Mouse (Mus musculus): ENCODE measurements around the gene Mast3. TPM values are rescaled to one million over a fixed set of nuclear protein-coding genes. Genes with fewer than 3 reads are reported as not detected.

Gene Mast3
- polyA plus RNA-seq, 1 experiment: 24.2 TPM

DNA sequence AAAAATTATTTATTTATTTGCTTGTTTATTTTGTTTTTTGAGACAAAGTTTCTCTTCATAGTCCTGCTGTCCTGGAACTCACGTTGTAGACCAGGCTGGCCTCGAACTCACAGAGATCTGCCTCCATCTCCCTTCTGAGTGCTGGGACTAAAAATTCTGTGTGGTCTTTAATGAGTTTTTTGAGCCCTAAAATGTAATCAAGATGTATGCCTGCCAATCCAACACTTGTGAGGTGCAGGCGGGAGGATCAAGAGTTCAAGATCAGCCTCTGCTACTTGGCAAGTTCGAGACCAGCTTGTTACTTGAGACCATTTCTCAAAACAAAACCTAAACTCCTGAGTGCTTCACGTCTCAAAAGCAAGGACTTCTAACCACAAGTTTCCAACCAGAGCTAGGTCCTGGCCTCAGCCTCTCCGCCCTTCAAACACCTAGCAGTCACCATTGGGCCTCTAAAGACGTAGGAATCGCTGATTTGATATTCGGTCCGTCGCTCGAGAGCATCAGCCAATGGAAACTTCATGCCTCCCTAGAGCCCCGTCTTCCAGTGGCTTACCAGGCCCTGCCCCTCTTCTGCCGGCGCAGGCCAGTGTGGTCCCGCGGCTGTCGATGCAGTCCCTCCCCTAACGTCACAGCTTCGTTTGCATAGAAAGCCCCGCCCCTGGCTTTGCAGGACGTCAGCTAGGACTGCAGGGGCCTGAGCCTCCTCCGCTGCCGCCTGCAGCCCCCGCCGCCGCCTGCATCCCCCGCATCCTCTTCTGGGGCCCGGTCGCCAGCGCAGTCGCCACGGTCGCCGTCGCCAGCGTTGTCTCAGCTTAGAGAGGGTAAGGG, 50.6 kb downstream of the Mast3 start, which contains the start of gene Rab3a:
Gene Rab3a (plus strand): TSS at position 637 of the 828 bp plus-strand sequence.
- WGBS: 8% methylated on average over 37 of the region's 37 CpGs
- DNase-seq (ENCODE audit: low read depth, low spot score): peak; percentile 97

DNA sequence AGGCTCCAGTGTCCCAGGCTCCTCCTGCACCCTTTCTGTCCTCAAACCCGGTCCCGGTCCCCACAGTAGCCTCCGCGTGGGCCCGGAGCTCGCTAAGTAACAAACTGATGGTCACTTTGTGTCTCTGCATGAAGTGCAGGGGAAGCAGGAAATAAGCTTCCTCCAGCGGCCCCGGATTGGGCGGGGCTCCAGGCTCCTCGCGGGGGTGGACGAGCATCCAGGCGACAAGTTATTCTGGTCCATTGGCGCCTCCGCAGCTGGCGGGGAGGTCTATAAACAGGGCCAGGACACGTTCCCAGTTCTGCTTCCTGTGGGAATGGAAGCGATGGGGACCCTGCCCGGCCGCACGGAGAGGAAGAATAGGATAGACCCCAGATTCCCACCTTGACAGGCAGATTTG, 51.7 kb downstream of the Mast3 start:
- WGBS: 5% methylated on average over 21 of the region's 21 CpGs
- DNase-seq (ENCODE audit: low read depth, low spot score): no peak

DNA sequence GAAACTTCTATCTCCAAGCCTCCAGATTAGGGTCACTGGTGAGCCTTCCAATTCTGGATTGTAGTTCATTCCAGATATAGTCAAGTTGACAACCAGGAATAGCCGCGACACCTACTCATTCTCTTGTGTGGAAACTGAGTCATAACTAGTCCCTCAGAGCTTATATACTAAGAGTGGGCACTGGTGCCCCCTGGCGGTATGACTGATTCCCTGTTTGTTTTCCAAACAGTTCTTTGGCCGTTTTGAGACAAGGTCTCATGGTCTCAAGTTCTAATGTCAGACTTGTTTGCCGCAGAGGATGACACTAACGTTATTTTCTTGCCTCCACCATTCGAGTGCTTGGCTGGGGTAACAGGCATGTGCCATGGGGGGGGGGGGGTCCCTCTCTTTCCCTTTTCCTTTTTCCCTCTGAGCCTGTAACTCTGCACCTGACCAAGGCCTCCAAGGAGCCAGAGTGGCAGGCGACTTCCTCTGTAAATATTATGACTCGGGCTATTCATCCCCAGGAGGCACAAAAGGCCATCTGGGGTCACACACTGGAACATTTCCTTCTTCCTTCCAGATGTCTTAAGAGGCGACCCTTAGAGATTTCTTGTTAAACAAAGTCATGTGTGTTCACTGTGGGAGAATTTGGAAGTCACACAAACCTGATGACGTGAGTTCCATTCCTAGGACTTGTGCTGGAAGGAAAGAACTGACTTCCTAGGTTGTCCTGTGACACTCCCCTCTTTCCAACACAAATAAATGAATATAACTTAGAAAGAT, 52.7 kb downstream of the Mast3 start:
- 14% methylated on average over 11 of the region's 11 CpGs for WGBS
- no peak for DNase-seq (ENCODE audit: low read depth, low spot score)

DNA sequence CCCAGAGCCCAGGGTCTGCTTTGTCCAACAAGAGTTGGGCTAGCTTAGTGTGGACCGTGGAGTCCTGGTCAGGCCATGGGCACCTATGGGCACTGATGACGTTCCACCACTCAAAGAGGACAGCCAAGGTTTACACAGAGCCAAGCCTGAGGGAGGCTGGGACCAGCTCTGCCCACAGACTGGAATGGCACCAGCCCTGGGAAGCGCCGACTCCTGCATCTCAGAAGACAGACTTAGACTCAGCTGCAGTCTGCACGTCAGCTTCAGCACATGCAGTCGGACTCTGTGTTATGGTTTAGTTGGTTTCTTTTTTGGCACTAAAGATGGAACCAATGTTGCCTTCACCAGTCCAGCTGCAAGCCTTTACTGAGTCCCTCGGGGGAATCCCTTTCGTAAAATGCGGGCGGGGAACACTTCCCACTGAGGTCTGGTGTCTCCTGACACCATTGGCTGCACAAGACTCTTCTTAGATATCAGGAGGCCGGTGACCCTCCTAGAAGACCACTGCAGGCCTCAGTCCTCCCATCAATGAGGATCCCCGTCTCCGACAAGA, 54.6 kb downstream of the Mast3 start:
- 79% methylated on average over 13 of the region's 13 CpGs for WGBS
- no peak for DNase-seq (ENCODE audit: low read depth, low spot score)

DNA sequence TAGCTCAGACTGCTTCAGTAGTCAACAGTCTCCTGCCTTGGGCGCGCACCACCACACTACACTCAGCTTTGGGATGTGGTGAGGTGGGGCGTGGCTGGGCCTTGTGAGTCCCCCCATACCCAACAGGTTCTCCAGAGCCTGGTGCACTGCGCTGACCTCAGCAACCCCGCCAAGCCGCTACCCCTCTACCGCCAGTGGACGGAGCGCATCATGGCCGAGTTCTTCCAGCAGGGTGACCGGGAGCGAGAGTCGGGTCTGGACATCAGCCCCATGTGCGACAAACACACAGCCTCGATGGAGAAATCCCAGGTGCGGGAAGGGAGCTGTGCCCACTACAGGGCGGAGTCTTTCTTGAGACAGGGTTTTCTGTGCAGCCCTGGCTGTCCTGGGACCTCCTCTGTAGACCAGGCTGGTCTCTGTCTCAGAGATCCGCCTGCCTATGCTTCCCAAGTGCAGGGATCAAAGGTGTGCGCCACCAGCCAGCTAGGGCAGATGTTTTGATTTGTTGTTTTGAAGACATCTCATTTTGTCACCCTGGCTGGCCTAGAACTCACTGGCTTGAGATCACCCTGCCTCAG, 55.7 kb downstream of the Mast3 start:
- 82% methylated on average over 19 of the region's 19 CpGs for WGBS
- no peak for DNase-seq (ENCODE audit: low read depth, low spot score)

DNA sequence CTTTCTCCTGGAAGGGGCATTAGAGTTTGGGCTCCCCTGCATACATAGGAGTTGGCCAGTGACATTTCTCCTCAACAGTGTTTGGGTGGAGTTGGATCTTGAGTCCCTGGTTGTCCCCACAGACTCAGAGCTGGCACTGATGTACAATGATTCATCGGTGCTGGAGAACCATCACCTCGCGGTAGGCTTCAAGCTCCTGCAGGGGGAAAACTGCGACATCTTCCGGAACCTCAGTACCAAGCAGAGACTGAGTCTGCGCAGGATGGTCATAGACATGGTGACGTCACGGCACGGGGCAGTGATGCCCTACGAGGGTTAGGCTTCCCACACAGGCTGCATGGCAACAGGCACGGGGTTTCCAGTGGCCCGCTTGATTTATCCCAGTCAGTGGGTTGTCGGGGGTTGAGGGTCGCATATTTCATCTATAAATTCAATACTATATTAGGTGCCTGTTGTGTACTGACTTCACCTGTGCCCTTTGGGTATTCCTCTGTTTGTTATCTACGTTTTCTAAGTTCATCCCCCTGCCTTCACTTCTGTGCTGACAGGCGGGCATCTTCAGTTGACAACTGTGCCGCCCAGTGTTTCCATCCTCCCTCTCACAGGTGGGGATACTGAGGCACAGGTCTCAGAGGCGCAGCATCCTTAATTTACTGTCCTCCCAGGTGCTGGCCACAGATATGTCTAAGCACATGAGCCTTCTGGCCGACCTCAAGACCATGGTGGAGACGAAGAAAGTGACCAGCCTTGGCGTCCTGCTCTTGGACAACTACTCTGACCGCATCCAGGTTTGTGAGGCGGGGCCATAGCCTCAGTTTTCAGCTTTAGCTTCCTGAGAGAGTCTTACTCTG, 56.4 kb downstream of the Mast3 start:
- WGBS: 86% methylated on average over 23 of the region's 23 CpGs
- no peak for DNase-seq (ENCODE audit: low read depth, low spot score)

DNA sequence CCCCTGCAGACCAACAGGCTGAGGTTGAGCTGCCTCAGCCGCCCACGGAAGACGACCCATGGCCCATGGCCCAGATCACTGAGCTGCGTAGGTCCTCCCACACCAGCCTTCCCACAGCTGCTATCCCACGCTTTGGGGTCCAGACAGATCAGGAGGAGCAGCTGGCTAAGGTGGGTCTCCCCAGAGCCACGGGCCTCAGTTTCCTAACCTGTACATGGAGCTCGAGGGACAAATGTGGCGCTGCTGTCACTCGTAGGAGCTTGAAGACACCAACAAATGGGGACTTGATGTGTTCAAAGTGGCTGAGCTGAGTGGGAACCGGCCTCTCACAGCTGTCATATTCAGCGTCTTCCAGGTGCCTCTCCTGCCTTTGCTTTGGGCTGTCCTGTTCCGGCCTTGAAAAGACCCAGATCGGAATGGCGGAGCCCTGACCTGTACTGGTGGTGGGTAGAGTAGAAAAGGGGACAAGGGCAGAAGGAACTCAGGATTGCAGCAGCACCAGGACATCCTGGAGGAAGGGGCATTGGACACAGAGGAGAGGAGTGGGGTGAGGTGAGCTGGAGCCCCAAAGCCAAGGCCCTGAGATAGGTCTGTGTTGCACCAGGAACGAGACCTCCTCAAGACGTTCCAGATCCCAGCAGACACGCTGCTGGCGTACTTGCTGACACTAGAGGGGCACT, 57.5 kb downstream of the Mast3 start:
- no peak for DNase-seq (ENCODE audit: low read depth, low spot score)
- WGBS: 85% methylated on average over 18 of the region's 18 CpGs

DNA sequence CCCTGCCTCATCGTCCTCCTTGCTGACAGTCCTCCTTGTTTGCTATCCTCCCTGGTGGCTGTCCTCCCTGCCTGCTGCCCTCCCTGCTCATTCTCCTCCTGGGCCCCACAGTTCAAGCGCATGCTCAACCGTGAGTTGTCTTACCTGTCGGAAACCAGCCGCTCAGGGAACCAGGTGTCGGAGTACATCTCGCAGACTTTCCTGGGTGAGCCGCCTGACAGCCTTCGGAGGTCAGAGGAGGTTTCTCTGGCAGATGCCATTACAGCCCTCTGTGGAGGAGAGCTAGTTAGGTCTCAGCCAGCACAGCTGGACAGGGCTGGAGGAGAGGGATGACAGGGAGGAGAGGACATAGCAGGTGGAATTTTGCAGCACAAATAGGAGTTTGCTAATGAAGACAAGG, 58.2 kb downstream of the Mast3 start:
- DNase-seq (ENCODE audit: low read depth, low spot score): no peak

DNA sequence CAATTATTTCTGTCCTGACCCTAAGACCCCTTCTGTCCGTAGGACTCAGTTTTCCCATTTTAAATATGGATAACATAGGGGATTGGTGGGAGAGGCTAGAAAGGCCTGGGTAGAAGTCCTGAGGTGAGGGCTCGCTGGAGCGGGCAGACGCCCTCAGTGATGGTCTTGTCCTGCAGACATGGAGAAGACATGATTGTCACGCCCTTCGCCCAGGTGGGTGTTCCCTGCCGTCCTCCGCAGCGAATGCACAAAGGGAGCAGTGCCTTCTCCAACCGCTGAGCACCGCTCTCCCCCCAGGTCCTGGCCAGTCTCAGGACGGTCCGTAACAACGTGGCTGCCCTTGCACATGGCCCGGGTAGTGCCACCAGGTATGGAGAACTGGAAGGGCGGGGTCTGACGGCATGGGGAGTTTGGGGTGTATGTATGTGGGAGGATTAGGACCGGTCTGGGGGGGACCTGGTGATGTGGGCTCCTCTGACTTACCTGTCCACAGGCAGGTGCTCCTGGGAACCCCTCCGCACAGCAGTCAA, 59.1 kb downstream of the Mast3 start:
- WGBS: 63% methylated on average over 19 of the region's 19 CpGs
- DNase-seq (ENCODE audit: low read depth, low spot score): no peak

More for the DNA sequence above, 58.2 kb downstream of the Mast3 start:
- WGBS: 42% methylated on average over 9 of the region's 9 CpGs

DNA sequence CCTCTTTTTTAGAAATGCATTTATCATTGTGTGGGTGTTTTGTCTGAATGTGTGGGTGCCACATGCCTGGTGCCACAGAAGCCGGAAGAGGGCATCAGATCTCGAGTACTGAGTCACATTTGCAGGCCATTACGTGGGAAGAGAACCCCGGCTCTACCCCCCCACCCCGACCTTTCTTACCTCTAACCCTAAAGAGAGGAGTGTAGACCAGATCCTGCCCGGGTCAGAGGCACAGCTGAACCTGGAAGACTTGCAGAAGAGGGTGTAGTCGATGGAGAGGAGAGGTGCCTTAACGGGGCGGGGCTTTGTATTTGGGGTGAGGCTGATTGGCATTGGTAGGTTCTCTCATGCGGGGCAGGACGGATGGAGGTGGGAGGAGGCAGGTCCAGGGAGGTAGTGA, 60.0 kb downstream of the Mast3 start:
- WGBS: 36% methylated on average over 11 of the region's 11 CpGs
- DNase-seq (ENCODE audit: low read depth, low spot score): no peak

DNA sequence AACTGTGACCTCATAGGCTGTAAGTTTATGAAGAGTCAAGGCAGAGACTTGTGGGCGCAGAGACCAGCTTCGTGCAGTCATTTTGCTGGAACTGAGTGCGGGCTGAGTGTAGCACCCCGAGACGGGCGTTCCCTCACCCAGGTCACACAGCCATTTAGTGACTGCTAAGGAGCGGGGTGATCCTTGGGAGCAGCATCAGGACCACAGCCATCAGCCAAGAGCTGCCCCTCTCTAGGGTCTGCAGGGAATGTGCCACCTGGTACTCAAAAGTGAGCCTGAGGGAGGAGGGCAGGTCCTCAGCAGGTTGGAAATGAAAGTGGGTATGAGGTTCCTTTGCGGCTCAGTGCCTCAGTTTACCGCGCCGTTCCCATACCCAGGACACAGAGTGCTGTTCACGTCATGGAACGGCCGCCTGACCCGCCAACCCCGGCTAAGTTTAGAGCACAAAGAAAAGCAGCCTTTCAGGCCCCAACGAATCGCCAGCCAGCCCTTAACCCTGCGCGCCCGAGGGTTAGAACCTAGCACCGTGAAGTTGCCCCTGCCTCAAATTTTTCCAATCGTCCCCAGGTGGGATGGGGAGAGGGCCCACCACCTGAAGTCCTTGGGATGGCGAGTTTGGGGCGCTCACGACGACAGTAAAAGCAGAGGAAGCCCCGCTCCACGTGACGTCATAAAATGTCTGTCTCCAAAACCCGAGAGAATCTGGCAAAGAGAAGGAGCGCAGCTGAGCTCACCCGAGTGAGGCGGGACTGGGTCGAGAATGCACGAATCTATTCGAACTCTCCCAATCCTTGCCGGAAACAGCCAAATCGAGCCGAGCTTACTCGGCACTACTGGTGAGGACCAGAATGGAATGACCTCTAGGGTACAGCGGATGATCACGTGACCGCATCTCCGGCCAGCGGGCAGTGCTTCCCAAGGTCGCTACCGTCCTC, 60.9 kb downstream of the Mast3 start:
- WGBS: 9% methylated on average over 48 of the region's 48 CpGs
- DNase-seq (ENCODE audit: low read depth, low spot score): no peak

DNA sequence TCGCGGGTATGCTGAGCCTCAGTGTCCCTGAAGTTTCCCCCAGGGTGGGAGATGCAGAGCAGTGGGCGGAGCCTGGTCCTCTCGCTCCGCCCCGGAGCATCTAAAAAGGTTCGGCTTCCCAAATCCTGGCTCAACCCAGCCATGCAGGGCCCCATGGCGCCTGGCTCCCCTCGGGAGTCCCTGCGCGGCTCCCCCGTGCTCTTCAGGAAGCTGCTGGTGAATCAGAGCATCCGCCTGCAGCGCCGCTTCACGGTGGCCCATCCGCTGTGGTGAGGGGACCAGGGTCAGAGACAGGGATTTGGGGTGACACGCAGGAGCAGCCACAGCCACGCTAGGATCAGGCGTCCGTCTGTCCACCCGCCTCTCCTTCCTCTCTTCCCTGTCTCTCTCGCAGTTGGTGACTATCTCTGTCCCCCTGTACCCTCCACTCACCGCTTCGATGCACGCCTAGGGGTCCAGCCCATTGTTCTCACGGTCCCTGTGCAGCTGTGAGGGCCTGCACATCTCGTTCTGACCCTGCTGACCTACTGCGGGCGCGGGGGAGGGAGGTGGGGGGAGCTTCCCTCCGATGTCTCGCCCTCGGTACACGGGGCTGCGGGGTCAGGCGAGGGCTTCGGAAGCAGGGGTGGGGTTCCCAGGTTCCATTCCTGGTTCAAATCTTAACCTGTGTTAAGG, 61.7 kb downstream of the Mast3 start:
- 15% methylated on average over 38 of the region's 38 CpGs for WGBS
- DNase-seq (ENCODE audit: low read depth, low spot score): no peak

DNA sequence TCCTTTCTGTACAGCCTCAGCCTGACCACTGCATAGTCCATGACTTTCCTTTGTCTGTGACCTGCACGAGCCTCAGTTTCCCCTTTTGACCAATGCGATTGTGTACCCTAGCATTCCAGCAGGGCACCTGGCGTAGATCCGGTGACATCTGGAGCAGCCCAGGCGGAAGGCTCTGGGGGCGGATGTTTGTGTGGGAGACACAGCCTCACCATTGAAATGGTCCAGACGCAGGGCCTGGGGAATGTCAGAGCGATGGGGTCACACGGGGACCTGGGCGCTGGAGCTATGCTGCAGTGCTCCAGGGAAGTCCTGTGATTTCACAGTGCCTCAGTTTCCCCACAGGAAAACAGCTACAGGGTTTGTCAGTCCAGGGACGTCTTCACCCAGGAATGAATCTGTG, 62.7 kb downstream of the Mast3 start:
- WGBS: 68% methylated on average over 11 of the region's 11 CpGs
- DNase-seq (ENCODE audit: low read depth, low spot score): no peak

DNA sequence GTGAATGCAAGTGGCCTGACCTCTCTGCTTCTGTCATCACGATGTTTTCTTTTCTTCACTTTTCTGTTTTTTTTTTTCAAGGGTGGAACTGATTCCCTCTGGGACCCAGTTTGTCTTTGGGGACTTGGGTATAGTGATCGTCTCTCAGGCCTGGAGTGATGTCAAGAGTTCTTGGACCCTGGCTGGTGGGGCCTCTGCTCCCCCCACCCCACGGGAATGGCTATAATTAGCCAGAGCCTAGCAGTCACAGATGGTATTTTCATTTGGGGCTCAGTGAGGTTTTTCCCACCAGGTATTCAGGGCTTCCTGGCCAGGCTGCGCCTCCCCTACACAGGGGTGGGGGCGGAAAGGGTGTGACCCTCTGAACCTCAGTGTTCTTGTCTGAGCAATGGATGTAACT, 63.2 kb downstream of the Mast3 start:
- DNase-seq (ENCODE audit: low read depth, low spot score): no peak
- WGBS: 54% methylated on average over 5 of the region's 5 CpGs

DNA sequence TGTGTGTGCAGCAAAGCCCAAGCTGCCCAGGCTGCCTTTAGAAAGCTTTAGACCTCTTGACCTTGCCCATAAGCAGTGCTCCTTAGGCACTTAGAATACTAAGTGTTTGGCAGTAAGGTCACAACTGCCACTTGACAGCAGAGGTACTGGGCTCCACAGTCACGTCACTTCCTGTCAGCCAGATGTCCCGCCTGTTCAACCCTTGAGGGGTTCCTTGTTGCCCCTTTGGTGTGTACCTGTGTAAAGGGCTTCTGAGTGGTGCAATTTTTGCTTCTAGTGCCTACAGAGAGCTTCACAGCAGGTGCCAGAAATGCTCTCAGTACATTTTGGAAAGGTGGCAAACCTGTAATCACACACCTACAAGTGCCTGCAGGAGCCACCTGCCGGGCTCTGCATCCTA, 66.6 kb downstream of the Mast3 start:
- WGBS: 59% methylated on average over 3 of the region's 3 CpGs
- no peak for DNase-seq (ENCODE audit: low read depth, low spot score)

DNA sequence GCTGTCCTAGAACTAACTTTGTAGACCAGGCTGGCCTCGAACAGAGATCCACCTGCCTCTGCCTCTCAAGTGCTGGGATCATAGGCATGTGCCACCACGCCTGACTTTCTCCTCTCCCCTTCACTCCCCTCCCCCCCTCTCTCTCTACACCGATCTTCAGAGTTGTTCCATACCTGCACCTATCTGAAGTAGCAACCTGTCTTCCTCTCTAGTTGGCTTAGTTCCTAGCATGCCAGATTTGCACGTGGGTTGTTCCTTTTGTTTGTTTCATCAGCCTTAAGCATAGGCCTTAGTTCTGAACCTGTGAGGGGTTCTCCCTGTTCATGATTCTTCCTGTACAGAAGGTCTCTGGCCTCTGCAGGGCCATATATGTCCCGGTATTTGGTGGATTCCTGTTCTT, 67.1 kb downstream of the Mast3 start:
- WGBS: 60% methylated on average over 5 of the region's 5 CpGs
- no peak for DNase-seq (ENCODE audit: low read depth, low spot score)

DNA sequence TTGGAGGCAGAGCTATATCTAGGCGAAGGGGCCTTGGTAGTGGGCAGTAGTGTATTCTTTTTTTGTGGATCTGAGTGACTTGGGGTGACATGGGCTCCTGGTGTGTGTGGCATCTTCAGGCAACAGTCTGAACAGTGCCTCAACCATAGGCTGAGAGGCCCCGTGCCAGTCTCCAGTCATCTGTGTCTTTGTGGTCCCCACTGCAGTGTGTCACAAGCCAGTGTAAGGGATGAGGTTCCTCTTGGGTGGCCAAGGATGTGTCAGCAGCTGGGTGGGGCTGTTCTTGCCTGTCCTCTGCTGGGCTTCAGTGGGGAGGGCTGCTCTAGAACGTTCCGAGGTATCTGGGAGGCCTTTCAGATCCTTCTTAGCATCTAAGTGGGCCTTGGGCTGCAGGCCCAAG, 73.9 kb downstream of the Mast3 start:
- DNase-seq (ENCODE audit: low read depth, low spot score): no peak
- WGBS: 74% methylated on average over 4 of the region's 4 CpGs
